Mouse (Mus musculus): Measurements from ENCODE around the gene Fras1. TPM values are rescaled to one million over a fixed set of nuclear protein-coding genes. Genes with fewer than 3 reads are reported as not detected.

Fras1 gene
- polyA plus RNA-seq, 1 experiment: not detected

DNA sequence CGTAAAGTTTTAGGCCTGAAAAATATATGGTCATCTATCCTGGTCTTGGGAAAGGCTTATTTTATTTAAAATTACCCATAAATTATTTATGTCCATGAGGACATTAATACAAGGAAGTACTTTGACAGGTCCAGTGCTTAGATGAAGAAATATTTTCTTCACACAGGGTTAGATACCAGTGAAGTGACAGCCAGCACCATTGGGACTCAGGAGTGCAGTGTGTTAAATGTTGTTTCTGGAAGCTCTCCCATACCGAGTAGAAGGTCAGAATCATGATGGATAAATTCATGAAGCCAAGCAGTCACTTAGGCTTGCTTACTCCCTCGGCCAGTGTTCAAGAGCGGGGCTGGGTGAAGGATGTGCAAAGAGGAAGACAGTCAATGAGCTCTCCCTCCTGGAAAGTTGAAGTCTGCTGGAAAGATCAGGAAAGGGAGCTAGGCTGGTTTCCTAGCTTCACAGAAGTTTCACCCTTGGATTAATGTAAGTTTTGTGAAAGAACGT is 149.2 kb downstream of the Fras1 start:
- 92% methylated on average over 5 of the region's 5 CpGs for WGBS
- Histone ChIP-seq H3K4me1 (ENCODE audit: control insufficient read depth, insufficient read depth, low read length) (no peaks in the 10 kb centered on the region), H3K27ac (ENCODE audit: insufficient read depth, low read depth, low read length) (no peak overlapping the region), H3K4me3 (ENCODE audit: insufficient read depth, low read depth, low read length) (no peak overlapping the region)
- TF ChIP-seq CTCF (IDR thresholded peaks at IDR 0.05; ENCODE audit: insufficient read depth, low read depth, low read length) (no peak), POLR2A (IDR thresholded peaks at IDR 0.05; ENCODE audit: insufficient read depth, low read depth, low read length) (no peak)

DNA sequence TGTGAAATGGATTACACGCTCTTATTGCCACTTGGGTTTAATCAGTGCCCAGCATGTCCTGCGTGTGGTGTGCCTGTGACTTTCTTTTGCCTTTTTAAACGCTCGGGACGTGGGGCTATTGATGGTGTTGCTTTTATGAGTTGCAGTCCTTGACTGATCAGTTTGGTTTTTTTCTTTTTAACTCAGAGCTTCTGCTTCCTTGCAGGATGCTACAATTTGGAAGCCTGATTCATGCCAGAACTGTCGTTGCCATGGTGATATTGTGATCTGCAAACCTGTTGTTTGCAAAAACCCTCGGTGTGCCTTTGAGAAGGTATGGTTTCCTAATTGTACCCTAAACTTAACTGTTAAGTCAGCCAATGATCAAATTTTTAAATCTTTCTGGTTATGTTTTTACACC is 154.5 kb downstream of the Fras1 start:
- no peak overlapping the region for H3K4me3 ChIP-seq (ENCODE audit: insufficient read depth, low read depth, low read length)
- H3K27ac ChIP-seq (ENCODE audit: insufficient read depth, low read depth, low read length): no peak overlapping the region
- H3K4me1 ChIP-seq (ENCODE audit: control insufficient read depth, insufficient read depth, low read length): no peaks in the 10 kb centered on the region
- 62% methylated on average over 7 of the region's 7 CpGs for WGBS
- TF ChIP-seq CTCF (IDR thresholded peaks at IDR 0.05; ENCODE audit: insufficient read depth, low read depth, low read length) (no peak), POLR2A (IDR thresholded peaks at IDR 0.05; ENCODE audit: insufficient read depth, low read depth, low read length) (no peak)

DNA sequence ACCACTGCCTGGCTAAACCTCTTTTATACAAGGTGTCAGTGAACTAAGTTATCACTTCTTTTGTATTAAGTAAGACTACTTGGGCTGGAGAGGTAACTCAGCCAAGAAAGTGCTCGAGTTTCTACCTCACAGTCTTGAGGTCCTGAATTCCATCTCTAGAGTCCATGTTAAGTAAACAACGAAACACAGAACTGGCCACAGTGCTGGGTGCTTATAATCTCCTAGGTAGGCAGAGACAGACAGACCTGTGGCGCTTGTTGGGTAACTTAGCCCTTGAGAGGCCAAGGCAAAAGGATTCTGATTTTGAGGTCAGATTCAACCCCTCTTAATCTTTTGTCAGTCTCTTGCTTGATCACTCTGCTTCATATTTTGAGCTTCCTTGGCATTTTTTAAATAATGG is 156.8 kb downstream of the Fras1 start:
- H3K4me1 ChIP-seq (ENCODE audit: control insufficient read depth, insufficient read depth, low read length): no peaks in the 10 kb centered on the region
- H3K4me3 ChIP-seq (ENCODE audit: insufficient read depth, low read depth, low read length): no peak overlapping the region
- WGBS: 87% methylated on average over 3 of the region's 3 CpGs
- H3K27ac ChIP-seq (ENCODE audit: insufficient read depth, low read depth, low read length): no peak overlapping the region
- TF ChIP-seq POLR2A (IDR thresholded peaks at IDR 0.05; ENCODE audit: insufficient read depth, low read depth, low read length): no peak
- no peak for TF ChIP-seq CTCF (IDR thresholded peaks at IDR 0.05; ENCODE audit: insufficient read depth, low read depth, low read length)

DNA sequence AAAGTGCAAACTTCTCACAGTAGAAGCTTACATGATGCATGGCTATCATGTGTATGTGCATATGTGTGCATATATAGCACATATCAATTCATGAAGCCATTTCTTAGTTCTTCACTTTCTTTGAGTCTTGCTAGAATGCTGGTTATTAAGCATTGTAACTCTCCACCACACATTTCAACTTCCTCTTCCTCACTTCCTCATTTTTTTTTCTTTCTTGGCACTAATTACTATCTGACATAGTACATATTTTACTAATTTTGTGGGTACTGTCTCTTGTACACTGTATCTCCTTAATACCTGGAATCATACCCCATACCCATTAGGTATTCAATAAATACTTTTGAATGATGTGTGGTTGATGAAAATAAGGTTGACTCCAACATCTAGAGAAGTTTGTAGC is 158.2 kb downstream of the Fras1 start:
- Histone ChIP-seq H3K4me1 (ENCODE audit: control insufficient read depth, insufficient read depth, low read length) (no peaks in the 10 kb centered on the region), H3K27ac (ENCODE audit: insufficient read depth, low read depth, low read length) (no peak overlapping the region), H3K4me3 (ENCODE audit: insufficient read depth, low read depth, low read length) (no peak overlapping the region)
- TF ChIP-seq CTCF (IDR thresholded peaks at IDR 0.05; ENCODE audit: insufficient read depth, low read depth, low read length): no peak

DNA sequence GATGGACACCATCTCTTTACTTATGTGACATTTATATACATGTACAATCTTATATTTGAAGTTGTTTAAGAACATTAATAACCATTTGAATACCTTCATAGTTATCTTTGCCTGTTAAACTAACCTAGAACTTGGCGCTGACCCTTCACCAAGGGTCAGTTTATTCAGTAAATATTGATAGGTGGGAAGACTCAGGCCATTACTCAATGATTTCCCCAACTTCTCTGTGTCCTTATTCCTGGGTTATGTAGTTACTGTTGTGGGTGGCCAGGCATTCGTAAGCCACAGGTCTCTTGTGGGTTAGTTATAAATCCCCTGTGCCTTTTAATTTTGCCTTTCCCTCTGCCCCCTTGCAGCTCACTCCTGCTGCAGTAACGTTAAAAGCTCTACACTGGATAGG is 162.8 kb downstream of the Fras1 start:
- Histone ChIP-seq H3K4me3 (ENCODE audit: insufficient read depth, low read depth, low read length) (no peak overlapping the region), H3K27ac (ENCODE audit: insufficient read depth, low read depth, low read length) (no peak overlapping the region), H3K4me1 (ENCODE audit: control insufficient read depth, insufficient read depth, low read length) (no peaks in the 10 kb centered on the region)
- no peak for TF ChIP-seq CTCF (IDR thresholded peaks at IDR 0.05; ENCODE audit: insufficient read depth, low read depth, low read length)
- no peak for TF ChIP-seq POLR2A (IDR thresholded peaks at IDR 0.05; ENCODE audit: insufficient read depth, low read depth, low read length)
- 92% methylated on average over 3 of the region's 3 CpGs for WGBS

DNA sequence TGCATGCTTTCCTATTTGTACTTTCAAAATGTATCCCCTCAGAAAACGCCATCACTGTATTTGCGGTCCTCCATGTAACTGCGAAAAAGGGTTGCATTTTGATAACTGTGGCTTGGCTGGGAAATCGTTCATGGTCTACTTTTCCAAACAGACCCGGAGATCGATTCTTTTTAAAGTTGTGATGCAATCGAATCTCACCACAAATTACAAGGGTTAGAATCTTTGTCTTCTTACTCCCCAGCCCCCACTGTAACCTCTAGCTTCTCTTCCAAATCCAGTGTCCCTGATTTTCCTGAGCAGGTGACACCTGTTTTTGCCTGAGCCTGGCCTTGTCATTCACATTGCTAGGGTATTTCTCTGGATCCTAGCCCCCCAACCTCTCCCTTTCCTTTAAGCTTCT is 163.2 kb downstream of the Fras1 start:
- TF ChIP-seq POLR2A (IDR thresholded peaks at IDR 0.05; ENCODE audit: insufficient read depth, low read depth, low read length) (no peak), CTCF (IDR thresholded peaks at IDR 0.05; ENCODE audit: insufficient read depth, low read depth, low read length) (no peak)
- Histone ChIP-seq H3K4me3 (ENCODE audit: insufficient read depth, low read depth, low read length) (no peak overlapping the region), H3K4me1 (ENCODE audit: control insufficient read depth, insufficient read depth, low read length) (no peaks in the 10 kb centered on the region), H3K27ac (ENCODE audit: insufficient read depth, low read depth, low read length) (no peak overlapping the region)
- 94% methylated on average over 7 of the region's 7 CpGs for WGBS

DNA sequence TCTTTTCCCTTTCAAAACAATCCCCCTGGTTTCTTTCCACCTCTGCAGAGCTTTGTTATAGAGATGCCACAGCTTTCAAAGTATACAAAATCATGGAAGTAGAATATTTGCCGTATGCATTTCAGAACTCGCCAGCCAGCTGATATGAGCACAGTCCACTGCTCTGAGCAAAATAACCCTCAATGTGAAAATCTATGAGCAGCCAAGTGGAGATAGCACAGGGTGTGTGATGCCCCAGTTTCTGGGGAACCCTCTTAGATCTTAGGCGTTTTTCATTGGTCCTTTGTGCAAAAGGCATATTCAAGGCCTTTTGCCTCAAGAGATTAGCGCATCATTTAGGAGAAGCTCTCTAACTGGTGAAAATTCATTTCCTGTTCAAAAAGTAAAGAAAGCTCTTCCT is 170.4 kb downstream of the Fras1 start:
- 94% methylated on average over 4 of the region's 4 CpGs for WGBS
- H3K27ac ChIP-seq (ENCODE audit: insufficient read depth, low read depth, low read length): no peak overlapping the region
- TF ChIP-seq POLR2A (IDR thresholded peaks at IDR 0.05; ENCODE audit: insufficient read depth, low read depth, low read length): no peak
- TF ChIP-seq CTCF (IDR thresholded peaks at IDR 0.05; ENCODE audit: insufficient read depth, low read depth, low read length): no peak
- no peak overlapping the region for H3K4me3 ChIP-seq (ENCODE audit: insufficient read depth, low read depth, low read length)
- H3K4me1 ChIP-seq (ENCODE audit: control insufficient read depth, insufficient read depth, low read length): no peaks in the 10 kb centered on the region

DNA sequence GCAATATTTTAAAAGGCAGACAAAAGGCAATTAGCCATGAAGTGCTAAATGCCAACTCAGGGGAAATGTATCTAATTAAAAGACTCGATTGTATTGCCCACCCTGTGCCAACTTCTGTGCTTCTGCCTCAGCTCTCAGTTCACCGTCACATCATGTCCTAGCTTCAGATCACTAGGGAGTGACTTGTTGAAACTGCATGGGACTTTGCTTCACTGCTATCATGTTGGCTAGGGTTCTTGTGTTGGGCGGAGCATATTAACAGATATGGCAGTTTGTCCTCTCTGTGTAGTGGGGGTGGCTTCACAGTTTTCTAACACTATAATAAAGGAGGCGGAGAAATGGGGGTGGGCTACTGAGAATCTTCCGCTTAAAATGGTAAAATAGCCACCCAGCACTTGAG is 172.2 kb downstream of the Fras1 start:
- no peak overlapping the region for H3K4me3 ChIP-seq (ENCODE audit: insufficient read depth, low read depth, low read length)
- H3K4me1 ChIP-seq (ENCODE audit: control insufficient read depth, insufficient read depth, low read length): no peaks in the 10 kb centered on the region
- WGBS: 80% methylated on average over 5 of the region's 5 CpGs
- TF ChIP-seq CTCF (IDR thresholded peaks at IDR 0.05; ENCODE audit: insufficient read depth, low read depth, low read length) (no peak), POLR2A (IDR thresholded peaks at IDR 0.05; ENCODE audit: insufficient read depth, low read depth, low read length) (no peak)
- no peak overlapping the region for H3K27ac ChIP-seq (ENCODE audit: insufficient read depth, low read depth, low read length)

DNA sequence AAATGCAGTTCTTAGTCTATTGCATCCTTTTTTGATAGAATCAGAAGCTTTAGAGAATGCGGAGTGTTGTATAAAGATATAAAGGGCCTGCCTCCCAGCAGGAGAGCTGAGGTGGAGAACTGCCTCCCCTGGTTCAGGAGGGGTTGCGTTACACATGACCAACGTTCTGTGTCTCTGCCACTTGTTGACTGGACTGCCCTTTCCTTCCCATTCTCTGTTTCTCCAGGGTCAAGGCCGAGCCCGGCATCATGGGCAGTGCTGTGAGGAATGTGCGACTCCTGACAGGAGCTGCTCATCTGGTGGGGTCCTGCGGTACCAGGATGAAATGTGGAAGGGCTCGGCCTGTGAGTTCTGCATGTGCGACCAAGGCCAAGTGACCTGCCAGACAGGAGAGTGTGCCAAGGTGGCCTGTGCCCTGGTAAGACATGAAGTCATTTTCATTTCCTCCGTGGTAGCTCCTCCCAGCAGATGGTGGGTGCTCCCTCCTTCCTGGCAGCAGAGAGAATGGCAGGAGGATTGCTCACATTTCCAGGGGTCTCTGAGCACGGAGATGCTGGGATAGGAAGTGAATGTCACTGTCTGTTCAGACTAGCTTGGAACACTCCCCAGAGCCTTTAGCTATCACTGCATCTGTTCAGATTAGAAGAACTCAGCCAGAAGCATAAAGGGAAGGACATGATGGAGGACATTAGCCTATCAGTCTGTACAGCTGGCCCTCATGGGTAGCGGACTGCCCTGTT is 181.4 kb downstream of the Fras1 start:
- no peak overlapping the region for H3K4me3 ChIP-seq (ENCODE audit: insufficient read depth, low read depth, low read length)
- no peak for TF ChIP-seq CTCF (IDR thresholded peaks at IDR 0.05; ENCODE audit: insufficient read depth, low read depth, low read length)
- no peak for TF ChIP-seq POLR2A (IDR thresholded peaks at IDR 0.05; ENCODE audit: insufficient read depth, low read depth, low read length)
- no peaks in the 10 kb centered on the region for H3K4me1 ChIP-seq (ENCODE audit: control insufficient read depth, insufficient read depth, low read length)
- H3K27ac ChIP-seq (ENCODE audit: insufficient read depth, low read depth, low read length): no peak overlapping the region
- 90% methylated on average over 12 of the region's 12 CpGs for WGBS

All from olfactory bulb, adult 2 months (tissue).